Mouse (Mus musculus): ENCODE results near the gene Gng11.

GRCm38 (mm10) chr6:4009548-4009947 lies 5.8 kb downstream of the Gng11 start:
- TF ChIP-seq CTCF (IDR thresholded peaks at IDR 0.05; ENCODE audit: extremely low read depth, insufficient read depth, low read length) (no peak), POLR2A (IDR thresholded peaks at IDR 0.05; ENCODE audit: extremely low read depth, insufficient read depth, low read length) (no peak)
